Mouse (Mus musculus) urinary bladder, postnatal 25 days (tissue): ENCODE data around the gene Ubqln1.
A peak's percentile ranks its signal among the peaks of the same experiment; 100 is the strongest.

Source experiments
- DNase-seq: peaks from one replicate; pipeline ENCODE4 v3.0.0; 2022; ENCODE audit warnings: low spot score

Gene Ubqln1

GRCm38 (mm10) chr13:58215592-58216341 is at the start of gene Ubqln1:
Gene Ubqln1, minus strand, starts transcription at chr13:58215653.
- DNase-seq: peak; percentile 88

- DNase-seq: no peak
Observed at GRCm38 (mm10) chr13:58263546-58263945, 48.1 kb upstream of the Ubqln1 start.

GRCm38 (mm10) chr13:58261674-58262073 is 46.2 kb upstream of the Ubqln1 start:
- no peak for DNase-seq

- no peak for DNase-seq
Observed at GRCm38 (mm10) chr13:58253268-58253667, 37.8 kb upstream of the Ubqln1 start.

GRCm38 (mm10) chr13:58248957-58249356 is 33.5 kb upstream of the Ubqln1 start:
- DNase-seq: no peak

- DNase-seq: no peak
Observed at GRCm38 (mm10) chr13:58236536-58236935, 21.1 kb upstream of the Ubqln1 start.

- DNase-seq: peak; percentile 28
Observed at GRCm38 (mm10) chr13:58232611-58233010, 17.2 kb upstream of the Ubqln1 start.

- no peak for DNase-seq
Observed at GRCm38 (mm10) chr13:58232070-58232469, 16.6 kb upstream of the Ubqln1 start.

- DNase-seq: no peak
Observed at GRCm38 (mm10) chr13:58228624-58229023, 13.2 kb upstream of the Ubqln1 start.

GRCm38 (mm10) chr13:58225694-58226093 is 10.2 kb upstream of the Ubqln1 start:
- no peak for DNase-seq

GRCm38 (mm10) chr13:58220206-58220605 is 4.8 kb upstream of the Ubqln1 start:
- DNase-seq: peak; percentile 22

GRCm38 (mm10) chr13:58217536-58217935 is 2.1 kb upstream of the Ubqln1 start:
- no peak for DNase-seq

GRCm38 (mm10) chr13:58216395-58216794 is 942 bp upstream of the Ubqln1 start:
- DNase-seq: no peak

- no peak for DNase-seq
Observed at GRCm38 (mm10) chr13:58215253-58215591, 231 bp downstream of the Ubqln1 start.

GRCm38 (mm10) chr13:58214346-58215252 is 854 bp downstream of the Ubqln1 start:
- DNase-seq: no peak

- no peak for DNase-seq
Observed at GRCm38 (mm10) chr13:58213801-58214200, 1.7 kb downstream of the Ubqln1 start.

- no peak for DNase-seq
Observed at GRCm38 (mm10) chr13:58212530-58212929, 2.9 kb downstream of the Ubqln1 start.

- DNase-seq: no peak
Observed at GRCm38 (mm10) chr13:58210441-58210840, 5.0 kb downstream of the Ubqln1 start.

- DNase-seq: no peak
Observed at GRCm38 (mm10) chr13:58206084-58206483, 9.4 kb downstream of the Ubqln1 start.

- no peak for DNase-seq
Observed at GRCm38 (mm10) chr13:58204986-58205385, 10.5 kb downstream of the Ubqln1 start.

GRCm38 (mm10) chr13:58204202-58204601 is 11.3 kb downstream of the Ubqln1 start:
- no peak for DNase-seq

- no peak for DNase-seq
Observed at GRCm38 (mm10) chr13:58202903-58203302, 12.6 kb downstream of the Ubqln1 start.

GRCm38 (mm10) chr13:58201908-58202307 is 13.5 kb downstream of the Ubqln1 start:
- no peak for DNase-seq
